Mouse (Mus musculus) cerebellum, adult 9-11 months (tissue): ENCODE results near the gene Vmn2r57.
"Not testable (repeated sequence)": the region's sequence is repeated elsewhere in the genome, so short reads cannot be mapped to it uniquely, and the experiment has no call there.

ENCODE experiments used
- DNase-seq: peaks from one replicate; pipeline ENCODE4 v3.0.0; 2022

The Vmn2r57 gene

GRCm38 (mm10) chr7:41448596-41448995, at the start of gene Vmn2r57:
Vmn2r57 (minus strand) TSS chr7:41448696.
- not testable (repeated sequence) for DNase-seq

GRCm38 (mm10) chr7:41497871-41498270, 49.4 kb upstream of the Vmn2r57 start:
- DNase-seq, result peak; percentile 50

DNA sequence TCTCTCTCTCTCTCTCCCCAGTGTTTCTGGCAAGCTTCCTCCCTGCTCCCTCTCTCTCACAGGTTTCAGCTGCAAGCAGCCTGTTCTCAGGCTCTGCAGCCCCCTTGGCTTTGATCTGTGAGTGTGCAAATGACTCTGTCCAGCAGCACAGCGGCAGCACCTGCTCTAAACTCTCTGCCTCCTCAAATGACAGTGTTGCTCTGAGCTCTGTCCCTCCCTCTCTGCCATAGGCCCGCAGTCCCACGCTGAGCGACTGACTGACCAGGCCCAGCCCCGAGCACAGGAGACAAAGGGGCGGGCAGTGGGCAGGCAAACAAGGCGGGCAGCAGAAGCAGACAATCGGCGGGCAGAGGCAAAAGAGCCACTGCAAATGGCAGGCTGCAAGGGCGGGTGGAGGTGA, 3.4 kb upstream of the Vmn2r57 start:
- no peak for DNase-seq

DNA sequence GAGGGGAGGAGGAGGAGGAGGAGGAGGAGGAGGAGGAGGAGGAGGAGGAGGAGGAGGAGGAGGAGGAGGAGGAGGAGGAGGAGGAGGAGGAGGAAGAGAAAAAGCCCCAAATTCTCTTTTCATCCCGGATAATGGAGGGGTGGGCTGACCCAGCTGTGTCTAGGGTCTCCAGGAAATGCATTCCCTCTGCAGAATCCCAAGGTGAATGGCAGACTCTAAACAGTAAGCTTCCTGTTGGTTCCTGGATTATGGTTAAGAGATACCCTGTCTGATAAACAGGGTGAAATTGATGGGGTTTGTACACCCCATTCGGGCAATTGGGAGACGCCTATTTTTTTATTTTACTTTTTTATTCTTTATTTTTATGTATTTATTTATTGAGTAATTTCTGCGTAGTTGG, 54.4 kb downstream of the Vmn2r57 start:
- peak; percentile 39 for DNase-seq

- DNase-seq, result peak; percentile 86
These were observed 55.2 kb downstream of the Vmn2r57 start, which contains the start of gene AI987944 for GRCm38 (mm10) chr7:41393048-41393971. AI987944 (minus strand) TSS chr7:41393379.
